Mouse (Mus musculus): ENCODE results near the gene Tmem132c.

- TF ChIP-seq CTCF (IDR thresholded peaks at IDR 0.05; ENCODE audit: insufficient read depth, low read depth, low read length), result no peak
- TF ChIP-seq POLR2A (IDR thresholded peaks at IDR 0.05; ENCODE audit: insufficient read depth, low read depth, low read length), result no peak
These were observed 95.3 kb downstream of the Tmem132c start for GRCm38 (mm10) chr5:127336908-127337265.

Measured in olfactory bulb, adult 2 months (tissue).